Mouse (Mus musculus): ENCODE measurements around the gene Csnk2a2.

Gene Csnk2a2

DNA sequence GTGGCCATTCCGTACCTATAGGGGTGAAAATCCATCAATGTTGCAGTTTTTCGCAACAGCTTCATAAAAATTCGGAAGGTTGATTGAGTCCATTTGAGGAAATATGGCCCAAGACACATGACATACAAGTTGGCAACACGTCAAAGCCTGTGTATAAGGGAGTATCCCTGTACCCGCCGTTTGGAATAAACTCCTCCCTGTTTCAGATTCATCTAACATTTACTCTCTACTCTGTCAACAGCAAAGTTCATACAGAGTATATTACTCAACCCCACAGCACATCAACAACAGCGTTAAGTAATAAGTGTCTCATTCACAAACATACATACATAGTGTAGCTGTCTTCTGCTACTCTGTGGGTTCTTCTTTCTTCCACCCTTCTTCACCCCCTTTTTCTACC lies 65.2 kb downstream of the Csnk2a2 start:
- no peak for DNase-seq (ENCODE audit: low spot score)

DNA sequence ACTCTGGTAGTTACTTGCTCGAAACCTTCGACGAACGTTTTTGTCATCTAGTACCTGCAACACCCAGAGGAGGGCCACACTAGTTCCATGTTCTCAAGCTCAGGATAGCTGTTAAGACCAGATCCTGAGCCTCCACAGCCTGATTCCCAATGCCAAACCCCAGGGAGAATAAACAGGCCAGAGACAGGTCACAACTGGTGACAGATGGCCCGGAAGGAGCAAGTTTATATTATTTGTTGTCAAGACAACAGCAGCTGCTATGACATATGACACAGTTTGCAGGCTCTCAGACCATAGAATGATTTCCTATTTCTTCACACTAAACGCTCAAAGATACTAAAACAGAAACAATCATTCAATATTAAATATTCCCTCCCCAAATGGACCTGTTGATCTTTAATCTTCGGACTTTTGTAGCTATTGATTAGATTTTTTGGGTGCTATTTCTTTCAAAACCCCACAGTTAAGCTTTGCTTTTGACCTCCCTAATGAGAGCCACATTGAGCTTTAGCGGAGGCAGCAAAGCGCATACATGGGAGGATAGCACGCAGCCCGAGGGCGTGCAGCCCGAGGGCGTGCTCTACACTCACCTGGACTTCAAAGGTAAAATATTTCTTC lies 67.5 kb downstream of the Csnk2a2 start:
- DNase-seq (ENCODE audit: low spot score) = no peak

DNA sequence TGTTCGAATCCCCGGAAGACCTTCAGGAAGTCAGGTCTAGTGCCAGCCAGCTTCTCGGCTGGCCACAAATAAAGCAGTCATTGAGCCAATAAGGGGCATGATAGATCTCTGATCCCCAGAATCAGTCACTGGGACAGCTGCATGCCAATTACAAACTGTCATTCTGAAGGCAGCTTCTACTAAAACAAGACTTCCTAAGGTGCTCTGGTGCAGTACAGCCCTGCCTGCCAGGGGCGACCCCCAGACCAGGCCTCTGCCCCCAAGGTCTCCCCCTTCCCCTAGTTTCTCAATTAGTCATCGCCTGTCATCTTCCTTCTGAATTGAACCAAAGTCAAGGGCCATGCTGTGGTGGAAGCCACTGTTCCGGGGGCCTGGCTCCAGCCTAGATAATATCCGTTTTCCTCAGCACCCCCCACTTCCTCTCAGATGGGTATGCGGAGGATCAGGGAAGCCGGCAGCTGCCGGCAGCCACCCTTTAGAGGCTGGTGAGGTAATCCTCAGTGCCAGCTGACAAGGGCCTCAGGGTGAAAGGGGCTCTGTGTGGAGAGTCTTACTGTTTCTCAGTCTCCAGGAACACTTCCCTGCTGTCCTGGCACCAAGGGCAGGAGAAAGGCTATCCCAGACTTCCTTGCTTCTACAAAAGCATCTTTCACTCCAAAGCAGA lies 78.4 kb downstream of the Csnk2a2 start:
- DNase-seq (ENCODE audit: low spot score) = no peak

DNA sequence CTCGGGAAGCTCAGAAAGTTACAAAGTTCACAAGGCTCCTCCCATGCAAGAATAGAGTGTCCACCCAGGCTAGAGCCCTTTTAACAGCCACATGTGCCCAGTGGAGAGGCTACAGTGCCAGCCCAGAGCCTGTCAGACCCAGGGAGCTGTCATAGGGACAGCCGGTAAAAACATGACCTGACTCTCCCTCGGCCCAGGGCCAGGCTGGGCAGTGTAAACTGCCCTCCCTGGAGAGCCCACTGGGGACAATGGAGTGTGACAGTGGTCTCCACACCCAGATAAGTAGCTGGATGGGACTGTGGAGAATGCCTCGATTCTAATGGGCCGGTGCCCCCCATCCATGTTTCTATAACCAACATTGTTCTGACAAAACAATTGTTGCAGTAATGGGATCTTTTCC lies 80.3 kb downstream of the Csnk2a2 start:
- DNase-seq (ENCODE audit: low spot score) = no peak

DNA sequence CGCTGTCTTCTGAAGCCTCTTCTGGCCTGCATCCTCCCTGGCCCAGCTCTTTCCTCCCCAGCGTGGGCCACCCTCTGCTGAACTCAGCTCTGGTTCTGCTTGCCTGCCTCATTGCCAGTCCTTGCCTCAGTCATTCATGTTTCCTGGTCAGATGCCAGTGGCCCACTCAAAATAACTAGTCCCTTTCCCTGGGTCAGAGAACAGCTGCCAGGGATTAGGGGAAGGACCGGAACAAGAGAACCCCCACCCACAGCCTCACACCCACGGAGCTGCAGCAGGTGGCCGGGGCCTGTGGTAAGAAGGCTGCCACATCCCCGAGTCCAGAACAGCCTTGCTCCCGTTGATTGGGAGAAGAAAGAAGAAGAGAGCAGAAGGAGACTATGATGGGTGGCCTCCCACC lies 88.7 kb downstream of the Csnk2a2 start:
- no peak for DNase-seq (ENCODE audit: low spot score)

DNA sequence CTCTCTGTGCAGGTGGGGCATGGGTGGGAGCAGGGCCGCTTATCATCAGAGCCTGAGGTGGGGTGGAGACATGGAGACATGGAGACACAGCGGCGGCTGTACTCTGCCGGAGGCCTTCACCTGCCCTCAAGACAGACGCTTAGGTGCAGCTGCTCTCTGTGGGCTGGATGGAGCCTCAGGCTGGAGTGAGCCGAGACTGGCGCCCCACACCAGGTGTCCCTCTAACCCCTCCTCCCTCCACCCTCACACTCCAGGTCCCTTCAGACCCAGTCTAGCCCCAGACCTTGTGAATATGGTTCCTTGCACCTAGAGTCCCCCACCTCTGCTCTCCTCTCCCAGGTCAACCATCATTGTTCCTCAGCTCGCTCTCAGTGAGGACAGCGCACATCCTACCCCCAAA lies 90.7 kb downstream of the Csnk2a2 start:
- no peak for DNase-seq (ENCODE audit: low spot score)

DNA sequence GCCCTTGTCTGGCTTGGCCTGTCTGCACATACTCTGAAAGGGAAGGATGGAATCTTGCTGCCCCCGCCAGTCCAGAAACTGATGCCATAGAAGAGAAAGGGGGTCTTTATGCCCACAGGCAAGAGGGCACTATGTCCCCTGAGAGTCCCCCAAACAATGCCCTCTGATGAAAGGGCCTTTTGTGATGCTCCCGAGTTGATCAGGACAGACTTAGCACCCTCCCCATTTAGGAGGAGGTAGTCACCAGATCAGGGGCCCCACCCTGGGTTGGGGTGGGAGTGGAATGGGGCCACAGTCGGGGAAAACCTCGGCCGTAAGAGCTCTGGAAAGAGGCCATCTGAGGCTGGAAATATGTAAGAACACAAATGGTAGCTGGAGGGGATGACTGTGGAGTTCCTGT lies 92.6 kb downstream of the Csnk2a2 start:
- no peak for DNase-seq (ENCODE audit: low spot score)

DNA sequence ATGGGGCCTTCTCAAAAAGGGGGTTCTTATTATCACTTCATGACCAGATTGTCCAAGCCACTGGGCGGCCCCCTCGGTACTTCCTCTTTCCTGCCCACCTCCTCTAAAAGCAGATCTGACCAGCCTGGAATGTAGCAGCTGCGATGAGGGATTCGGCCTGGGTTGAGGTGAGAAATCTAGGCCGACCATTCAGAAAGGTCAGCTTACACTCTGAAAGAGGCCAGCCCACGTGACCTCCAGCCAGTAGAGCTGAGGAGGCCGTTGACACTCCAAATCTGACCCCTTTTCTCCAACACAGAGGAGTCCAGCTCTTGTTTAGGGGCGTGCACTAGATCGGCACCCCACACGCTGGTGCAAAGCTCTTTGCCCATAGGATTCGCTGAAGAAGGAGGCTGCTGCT lies 93.1 kb downstream of the Csnk2a2 start:
- no peak for DNase-seq (ENCODE audit: low spot score)

All from left cerebral cortex, adult 11 months (tissue).